Mouse (Mus musculus) stomach, embryonic 14.5 days (tissue): ENCODE measurements around the gene Slc12a5. TPM values are rescaled to one million over a fixed set of nuclear protein-coding genes. Genes with fewer than 3 reads are reported as not detected.

ENCODE experiments used
- ATAC-seq: fragments of 200-750 bp; cut with Nextera tagmentation; 2 replicates; pipeline ENCODE4 v1.8.0; 2017; ENCODE audit warnings: low read depth, moderate TSS enrichment; ENCODE audit not compliant: insufficient number of reproducible peaks, insufficient read depth, low FRiP score
- H3K27ac ChIP-seq: fragments of 300-500 bp; sonication (generic); 2 replicates; pipeline ENCODE4 v1.5.1; 2014; ENCODE audit warnings: mild to moderate bottlenecking, low read length, moderate library complexity, mixed read lengths
- H3K27me3 ChIP-seq: fragments of 300-500 bp; sonication (generic); 2 replicates; pipeline ENCODE4 v1.6.1; 2014; ENCODE audit warnings: low read length, control low read depth, mixed read lengths; ENCODE audit not compliant: control insufficient read depth, insufficient read depth
- H3K36me3 ChIP-seq: fragments of 300-500 bp; sonication (generic); 2 replicates; pipeline ENCODE4 v1.6.1; 2014; ENCODE audit warnings: mild to moderate bottlenecking, control low read depth, low read length, moderate library complexity, mixed read lengths; ENCODE audit not compliant: control insufficient read depth, insufficient read depth
- H3K4me1 ChIP-seq: fragments of 300-500 bp; sonication (generic); 2 replicates; pipeline ENCODE4 v1.6.1; 2014; ENCODE audit warnings: low read length, control low read depth, mixed read lengths; ENCODE audit not compliant: control insufficient read depth, insufficient read depth
- H3K4me2 ChIP-seq: fragments of 300-500 bp; sonication (generic); replicated peaks from 2 replicates; pipeline ENCODE4 v1.6.1; 2014; ENCODE audit warnings: low read depth, low read length, control low read depth
- H3K4me3 ChIP-seq: fragments of 300-500 bp; sonication (generic); 2 replicates; pipeline ENCODE4 v1.5.1; 2014; ENCODE audit warnings: low read depth, low read length, control low read depth
- H3K9ac ChIP-seq: fragments of 300-500 bp; sonication (generic); replicated peaks from 2 replicates; pipeline ENCODE4 v1.6.1; 2014; ENCODE audit warnings: low read depth, mild to moderate bottlenecking, control low read depth, low read length, moderate library complexity, mixed read lengths
- H3K9me3 ChIP-seq: fragments of 300-500 bp; sonication (generic); 2 replicates; pipeline ENCODE4 v1.6.1; 2016; ENCODE audit warnings: low read depth, low read length, control low read depth; ENCODE audit not compliant: control insufficient read depth
- WGBS: fragments of 180-500 bp; shearing (Covaris S2); extraction: QIAGEN DNeasy Blood & Tissue Kit; methylation state at CpG from one replicate; pipeline ENCODE4 v1.1.7; 2014; 5-methylcytosine and 5-hydroxymethylcytosine counted together
- polyA plus RNA-seq: library from polyadenylated mRNA; unstranded; fragments of >200 nt; fragmentation: Nextera tagmentation; extraction: Ambion mirVana; gene quantifications from 2 replicates; pipeline ENCODE4 v1.2.1, GENCODE M21; 2014

Slc12a5 gene
- polyA plus RNA-seq, 1 experiment from 2014 or later = 2.1 TPM

GRCm38 (mm10) chr2:164918325-164918724 lies 42.3 kb upstream of the Slc12a5 start:
- Histone ChIP-seq H3K27ac (no peak overlapping the region), H3K4me1 (no peaks in the 10 kb centered on the region), H3K27me3 (no peaks in the 10 kb centered on the region), H3K4me3 (no peak overlapping the region), H3K9ac (no peak overlapping the region), H3K36me3 (no peaks in the 10 kb centered on the region), H3K9me3 (no peaks in the 10 kb centered on the region), H3K4me2 (no peak overlapping the region)
- no peak for ATAC-seq
- WGBS = 68% methylated on average over 4 of the region's 5 CpGs

- Histone ChIP-seq H3K4me2 (no peak overlapping the region), H3K9me3 (no peaks in the 10 kb centered on the region), H3K4me1 (no peaks in the 10 kb centered on the region), H3K27me3 (no peaks in the 10 kb centered on the region), H3K36me3 (no peaks in the 10 kb centered on the region), H3K9ac (no peak overlapping the region), H3K27ac (no peak overlapping the region), H3K4me3 (no peak overlapping the region)
- no peak for ATAC-seq
- 46% methylated on average over 7 of the region's 7 CpGs for WGBS
Observed at GRCm38 (mm10) chr2:164921984-164922383, 38.6 kb upstream of the Slc12a5 start.

- no peak overlapping the region for H3K27ac ChIP-seq
- 54% methylated on average over 4 of the region's 4 CpGs for WGBS
- no peak for ATAC-seq
- H3K36me3 ChIP-seq = no peaks in the 10 kb centered on the region
- no peaks in the 10 kb centered on the region for H3K9me3 ChIP-seq
- no peak overlapping the region for H3K9ac ChIP-seq
- no peaks in the 10 kb centered on the region for H3K4me1 ChIP-seq
- H3K4me2 ChIP-seq = no peak overlapping the region
- H3K4me3 ChIP-seq = no peak overlapping the region
- no peaks in the 10 kb centered on the region for H3K27me3 ChIP-seq
Observed at GRCm38 (mm10) chr2:164923291-164923690, 37.3 kb upstream of the Slc12a5 start.

GRCm38 (mm10) chr2:164924100-164924857 lies 36.3 kb upstream of the Slc12a5 start:
- no peak overlapping the region for H3K4me2 ChIP-seq
- no peak overlapping the region for H3K27ac ChIP-seq
- H3K36me3 ChIP-seq = no peaks in the 10 kb centered on the region
- peak; percentile 58; the same call in 1 of the 2 replicates for ATAC-seq
- H3K9me3 ChIP-seq = no peaks in the 10 kb centered on the region
- no peak overlapping the region for H3K4me3 ChIP-seq
- H3K27me3 ChIP-seq = no peaks in the 10 kb centered on the region
- 34% methylated on average over 11 of the region's 11 CpGs for whole genome bisulfite sequencing
- no peaks in the 10 kb centered on the region for H3K4me1 ChIP-seq
- H3K9ac ChIP-seq = no peak overlapping the region

GRCm38 (mm10) chr2:164930706-164931581 lies 29.7 kb upstream of the Slc12a5 start:
- 26% methylated on average over 11 of the region's 11 CpGs for WGBS
- Histone ChIP-seq H3K4me1 (0 out of 2 replicates have a peak, but pooled peaks cover 3% of the 10 kb centered on the region), H3K9ac (no peak overlapping the region), H3K27me3 (0 out of 2 replicates have a peak, but pooled peaks cover 3% of the 10 kb centered on the region), H3K4me3 (no peak overlapping the region), H3K4me2 (peak overlapping the region; percentile 12; the same call in 1 of the 2 replicates), H3K9me3 (no peaks in the 10 kb centered on the region), H3K27ac (peak overlapping the region; percentile 71), H3K36me3 (no peaks in the 10 kb centered on the region)
- ATAC-seq = peak; percentile 67; the same call in 1 of the 2 replicates

- no peaks in the 10 kb centered on the region for H3K9me3 ChIP-seq
- WGBS = 38% methylated on average over 10 of the region's 10 CpGs
- H3K4me1 ChIP-seq = 0 out of 2 replicates have a peak, but pooled peaks cover 3% of the 10 kb centered on the region
- H3K9ac ChIP-seq = no peak overlapping the region
- no peak for ATAC-seq
- H3K27ac ChIP-seq = no peak overlapping the region
- H3K27me3 ChIP-seq = 0 out of 2 replicates have a peak, but pooled peaks cover 10% of the 10 kb centered on the region
- H3K36me3 ChIP-seq = no peaks in the 10 kb centered on the region
- H3K4me3 ChIP-seq = no peak overlapping the region
- no peak overlapping the region for H3K4me2 ChIP-seq
Observed at GRCm38 (mm10) chr2:164933534-164933933, 27.1 kb upstream of the Slc12a5 start.

GRCm38 (mm10) chr2:164935991-164936390 lies 24.6 kb upstream of the Slc12a5 start:
- Histone ChIP-seq H3K27ac (no peak overlapping the region), H3K9ac (no peak overlapping the region), H3K27me3 (peaks cover 15% of the 10 kb centered on the region; the same call in 1 of the 2 replicates), H3K9me3 (no peaks in the 10 kb centered on the region), H3K4me3 (no peak overlapping the region), H3K4me2 (no peak overlapping the region), H3K36me3 (no peaks in the 10 kb centered on the region), H3K4me1 (peaks cover 13% of the 10 kb centered on the region; the same call in 1 of the 2 replicates)
- no peak for ATAC-seq
- 64% methylated on average over 4 of the region's 4 CpGs for WGBS
